Comparison of ENCODE assay signal across 8 mouse cellular contexts in genomic region chr3:107759929-107760581, GRCm38 (mm10). TPM values are rescaled to one million over a fixed set of nuclear protein-coding genes. Genes with fewer than 3 reads are reported as not detected.
DNase-seq lines count a peak whose midpoint lies in the region; ATAC-seq lines count a peak whose summit lies in the region.

TSS of gene Csf1 (minus strand) at chr3:107760469.

- H3K4me2 ChIP-seq in lung, embryonic 16.5 days (ENCODE audit: low read depth, low read length): peak within 1 kb of the TSS; percentile 85

- peak within 1 kb of the TSS; percentile 91 for H3K27ac ChIP-seq in lung, embryonic 16.5 days (ENCODE audit: low read length)

- no peaks in the 10 kb centered on the region; the same call in 1 of the 2 replicates for H3K27me3 ChIP-seq in lung, embryonic 16.5 days (ENCODE audit: control insufficient read depth, insufficient read depth, low read depth, low read length)

- H3K9ac ChIP-seq in lung, embryonic 16.5 days (ENCODE audit: low read length): peak within 1 kb of the TSS; percentile 92

- peak; percentile 53 for ATAC-seq in frontal cortex, adult (ENCODE audit: low TSS enrichment)
- peak; percentile 77 to 79 for ATAC-seq in hematopoietic stem cell, adult 5-6 weeks (replicated peaks in 1 of 2; ENCODE audit: insufficient read depth in 1 of 2, low FRiP score in 2 of 2, low TSS enrichment in 1 of 2, low read depth in 1 of 2, poor library complexity in 2 of 2, severe bottlenecking in 2 of 2)
- peak; percentile 90 for ATAC-seq in lung, embryonic 16.5 days (ENCODE audit: low read depth)

- no peaks in the 10 kb centered on the region for H3K9me3 ChIP-seq in lung, embryonic 16.5 days (ENCODE audit: control insufficient read depth, low read length)

- WGBS in lung, embryonic 16.5 days: under 1% methylated on average over 56 of the region's 56 CpGs

- no peaks in the 10 kb centered on the region; the same call in 1 of the 2 replicates for H3K36me3 ChIP-seq in lung, embryonic 16.5 days (ENCODE audit: control insufficient read depth, insufficient read depth, low read length)

- DNase-seq in ES-CJ7 (ENCODE audit: low read depth, low spot score): peak; percentile 28
- peak; percentile 78 to 85 for DNase-seq in cerebellum, adult 18-20 months
- peak; percentile 80 for DNase-seq in layer of hippocampus, adult 9-10 months (ENCODE audit: low spot score)
- DNase-seq in ovary, postnatal 10 days (ENCODE audit: low spot score): peak; percentile 74
- DNase-seq in thymus, postnatal 10 days (ENCODE audit: low spot score in 2 of 2): peak; percentile 10 to 39

- H3K4me1 ChIP-seq in lung, embryonic 16.5 days (replicated peaks; ENCODE audit: control insufficient read depth, insufficient read depth, low read length): peaks cover 22% of the 10 kb centered on the region

- peak within 1 kb of the TSS; percentile 82 for H3K4me3 ChIP-seq in lung, embryonic 16.5 days (ENCODE audit: low read length)

RNA-seq across cellular contexts. Expression of gene Csf1, which starts in this region (rescaled TPM):
- 5.7 and 6.2 TPM in 2 replicates for total RNA-seq in hematopoietic stem cell, adult 5-6 weeks (2017)
- 9.6 and 9.8 TPM in 2 replicates for polyA plus RNA-seq in lung, embryonic 16.5 days (2015; fragmentation: Nextera tagmentation; extraction: Ambion mirVana)

Comparison
In these comparisons a context has a peak if more than half of its experiments do, and no peak if none do; other contexts are left out.
1. Peak in every context shown above with its lines: DNase-seq, ATAC-seq, H3K4me3 ChIP-seq and H3K27ac ChIP-seq.
2. DNase-seq: peak in every context shown above with its lines; median percentile 82 in cerebellum, adult 18-20 months; 80 in layer of hippocampus, adult 9-10 months; 74 in ovary, postnatal 10 days; 28 in ES-CJ7; 24 in thymus, postnatal 10 days.